Mouse (Mus musculus) liver, adult (tissue): ENCODE data around the gene Ppp2r5b.

ENCODE experiments used
- GATA4 ChIP-seq: IDR thresholded peaks from 2 replicates; pipeline ENCODE4 v1.6.1; 2014; ENCODE audit warnings: mild to moderate bottlenecking, low read length; ENCODE audit not compliant: insufficient replicate concordance

The Ppp2r5b gene

DNA sequence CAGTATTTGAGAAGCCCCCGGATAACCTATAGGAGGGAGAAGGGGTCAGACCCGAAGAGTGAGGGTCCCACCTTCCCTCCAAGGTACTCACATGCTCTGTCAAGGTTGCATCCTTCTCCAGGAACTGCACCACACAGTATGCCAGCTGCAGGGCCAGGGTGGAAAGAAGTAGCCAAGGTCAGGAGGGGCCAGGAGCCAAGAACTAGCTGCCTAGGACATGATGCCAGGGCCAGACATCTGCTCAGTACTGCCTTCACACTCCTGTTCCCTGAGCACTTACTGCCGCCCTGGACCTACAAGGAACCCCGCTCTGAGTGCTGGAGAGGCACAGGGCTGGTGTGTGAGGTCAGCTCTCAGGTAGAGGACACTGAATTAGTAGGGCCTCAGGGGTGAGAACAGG is 5.3 kb downstream of the Ppp2r5b start:
- TF ChIP-seq GATA4 = no peak

DNA sequence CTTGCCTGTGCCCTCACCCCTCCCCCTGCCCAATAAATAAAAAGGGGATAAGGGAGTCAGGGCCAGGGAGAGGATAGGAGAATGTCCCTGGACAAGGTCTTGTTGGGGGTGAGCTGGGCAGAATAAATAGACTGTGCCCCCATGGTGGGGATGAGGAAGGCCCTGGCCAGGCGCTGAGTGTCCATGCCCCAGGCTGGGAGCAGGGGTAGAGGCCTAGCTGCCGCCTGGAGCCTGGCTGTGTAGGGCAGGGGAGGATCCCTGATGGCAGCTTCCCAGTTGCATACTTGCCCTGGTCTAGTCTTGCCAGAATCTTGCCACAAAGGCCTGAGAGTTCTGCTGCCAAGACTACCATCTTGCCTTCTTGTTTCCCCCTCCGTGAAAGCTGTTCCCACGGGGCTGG is 7.8 kb downstream of the Ppp2r5b start:
- TF ChIP-seq GATA4 = no peak

DNA sequence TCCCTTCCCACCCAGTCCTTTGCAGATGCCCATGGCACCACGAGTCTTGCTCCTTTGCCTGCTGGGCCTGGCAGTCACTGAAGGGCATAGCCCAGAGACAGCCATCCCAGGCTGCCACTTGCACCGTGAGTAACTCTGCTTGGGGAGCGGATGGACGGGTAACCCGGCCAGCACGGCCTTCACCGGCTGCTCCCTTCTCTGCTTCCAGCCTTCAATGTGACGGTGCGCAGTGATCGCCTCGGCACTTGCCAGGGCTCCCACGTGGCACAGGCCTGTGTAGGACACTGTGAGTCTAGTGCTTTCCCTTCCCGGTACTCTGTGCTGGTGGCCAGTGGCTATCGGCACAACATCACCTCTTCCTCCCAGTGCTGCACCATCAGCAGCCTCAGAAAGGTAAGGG is 8.9 kb downstream of the Ppp2r5b start:
- TF ChIP-seq GATA4 = no peak

DNA sequence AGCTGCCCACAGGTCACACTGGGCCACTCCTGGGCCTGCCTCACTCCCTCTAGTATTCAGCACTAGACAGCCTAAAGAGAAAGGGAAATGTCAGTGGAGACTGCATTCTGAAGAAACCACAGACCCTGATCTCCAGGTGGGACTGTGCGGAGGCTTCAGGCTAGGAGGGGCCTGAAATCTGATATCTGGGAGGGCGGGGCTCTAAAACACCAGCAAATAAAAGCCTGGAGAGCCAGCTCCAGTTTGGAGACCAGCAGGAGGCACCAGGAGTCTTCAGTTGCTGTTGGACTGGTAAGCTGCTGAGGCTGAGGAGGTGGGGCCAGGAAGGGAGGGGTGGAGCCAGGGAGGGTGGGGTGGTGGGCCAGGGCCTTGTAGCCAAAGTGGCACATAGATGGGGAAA is 9.5 kb downstream of the Ppp2r5b start, which contains the start of gene Gpha2:
Gene Gpha2, plus strand, starts transcription at position 246 of the 400 bp plus-strand sequence.
- TF ChIP-seq GATA4 = no peak

DNA sequence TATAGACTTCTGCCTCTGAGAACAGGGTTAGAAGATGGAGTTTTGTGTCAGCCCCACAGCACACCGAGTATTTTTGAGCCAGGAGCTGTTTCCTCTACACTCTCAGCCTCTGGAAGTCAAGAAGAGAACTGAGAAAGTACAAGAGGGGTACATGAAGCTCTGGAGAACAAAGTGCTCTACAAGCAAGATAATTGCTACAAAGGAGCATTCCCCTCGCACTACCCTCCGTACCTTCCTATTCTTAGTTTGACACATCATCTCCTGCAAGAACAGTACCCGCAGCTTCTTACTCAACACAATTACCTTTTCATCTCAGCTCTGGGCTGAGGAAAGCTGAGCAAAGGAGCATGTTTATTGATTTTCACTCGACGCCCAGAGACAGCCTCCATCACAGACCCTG is 17.1 kb downstream of the Ppp2r5b start:
- no peak for TF ChIP-seq GATA4

DNA sequence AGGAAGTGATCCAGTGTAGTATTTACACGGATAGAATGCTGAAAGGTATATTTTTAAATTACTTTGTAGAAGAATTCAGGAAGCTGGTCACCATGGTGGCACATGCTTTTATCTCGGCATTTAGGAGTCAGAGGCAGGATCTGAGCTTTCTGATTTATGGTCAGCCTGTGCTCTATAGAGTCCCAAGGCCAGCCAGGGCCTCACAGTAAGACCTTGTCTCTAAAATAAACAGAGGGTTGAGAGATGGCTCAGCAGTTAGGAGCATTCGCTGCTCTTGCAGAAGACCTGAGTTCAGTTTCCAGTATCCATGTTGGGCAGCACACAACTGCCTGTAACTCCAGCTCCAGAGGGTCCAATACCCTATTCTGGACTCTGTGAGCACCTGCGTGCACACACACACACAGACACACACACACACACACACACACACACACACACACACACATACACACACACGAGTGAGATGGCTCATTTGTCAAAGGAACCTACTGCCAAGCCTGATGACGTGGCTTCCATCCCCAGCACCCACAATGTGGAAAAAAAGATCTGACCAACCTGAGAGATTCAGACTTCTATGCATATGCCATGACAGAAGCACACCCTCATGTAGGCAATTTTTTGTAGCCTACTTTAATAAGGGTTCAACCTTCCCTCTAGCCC is 19.5 kb downstream of the Ppp2r5b start:
- TF ChIP-seq GATA4 = no peak

DNA sequence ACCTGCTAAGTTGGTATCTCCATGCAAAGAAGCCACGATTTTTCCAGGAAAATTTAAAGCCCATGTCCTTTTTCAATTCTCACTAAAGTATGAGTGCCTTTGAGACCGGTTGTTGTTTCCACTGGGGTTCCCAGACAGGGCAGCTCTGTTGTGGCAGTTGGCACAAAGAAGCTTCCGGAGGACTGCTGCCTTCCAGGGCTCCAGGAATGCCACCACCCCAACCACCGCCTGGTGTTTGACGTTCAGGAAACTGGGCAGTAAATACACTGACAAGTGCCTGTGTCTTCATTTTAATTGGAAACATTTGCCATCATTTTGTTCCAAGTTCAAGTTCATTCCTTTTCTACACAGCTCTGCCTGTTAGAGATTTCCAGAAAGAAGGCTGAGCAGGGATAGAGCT is 29.0 kb downstream of the Ppp2r5b start:
- TF ChIP-seq GATA4 = no peak

DNA sequence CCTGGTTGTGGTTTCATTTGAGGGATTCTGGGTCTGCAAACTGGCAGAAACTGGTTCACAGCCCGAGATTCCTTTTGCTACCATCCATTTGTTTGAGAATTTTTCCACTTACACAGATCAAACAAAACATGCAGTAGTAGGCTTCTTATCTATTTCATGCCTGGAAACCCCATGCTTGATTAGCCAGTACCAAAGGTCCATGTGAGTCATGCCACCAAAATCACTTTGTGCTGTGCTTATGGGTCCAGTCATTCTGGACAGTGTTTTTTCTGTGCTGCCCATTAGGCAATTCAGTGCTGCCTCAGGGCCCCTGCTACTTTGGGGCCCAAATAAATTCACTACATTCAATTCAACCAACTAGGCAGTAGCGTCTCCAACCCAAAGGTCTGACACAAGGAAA is 31.4 kb downstream of the Ppp2r5b start:
- TF ChIP-seq GATA4 = no peak

DNA sequence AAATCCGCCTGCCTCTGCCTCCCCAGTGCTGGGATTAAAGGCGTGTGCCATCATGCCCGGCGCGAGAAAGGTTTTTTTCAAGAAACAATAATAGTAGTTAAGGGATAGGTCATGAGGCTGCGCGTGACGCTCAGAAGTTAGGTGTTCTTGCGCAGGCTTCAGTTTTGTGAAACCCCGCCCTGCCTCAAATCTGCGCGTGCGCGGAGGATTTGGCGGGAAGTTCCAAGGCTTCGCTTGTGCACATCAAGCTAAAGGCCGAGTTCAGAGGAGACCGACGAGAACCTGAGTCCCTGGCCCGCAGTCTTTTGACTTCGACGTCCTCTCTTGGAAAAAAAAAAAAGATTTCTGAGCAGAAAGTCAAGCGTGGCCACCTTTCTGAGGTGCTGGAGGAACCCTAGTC is 51.5 kb downstream of the Ppp2r5b start, which contains the start of gene Majin:
Gene Majin, plus strand, starts transcription at position 258 of the 400 bp plus-strand sequence.
- TF ChIP-seq GATA4 = no peak

DNA sequence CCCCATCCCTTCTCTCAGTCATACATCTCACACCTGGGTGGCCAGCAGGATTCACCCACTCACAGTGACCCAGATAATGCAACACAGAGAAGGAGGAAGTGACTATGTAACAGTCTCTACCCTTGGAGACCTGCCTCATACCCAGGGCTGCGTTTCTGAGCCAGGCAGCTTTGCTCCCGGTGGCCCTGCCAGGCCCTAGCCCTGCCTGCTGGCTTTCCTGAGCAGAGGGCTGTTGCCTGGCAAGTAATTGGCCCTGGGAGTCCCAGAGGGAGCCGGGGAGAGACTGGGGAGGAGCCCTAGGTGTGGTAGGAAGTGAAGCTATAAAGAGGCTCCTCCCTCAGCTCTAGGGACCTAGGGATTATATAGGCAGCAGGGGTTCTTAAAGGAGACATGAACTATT is 53.1 kb downstream of the Ppp2r5b start:
- no peak for TF ChIP-seq GATA4

DNA sequence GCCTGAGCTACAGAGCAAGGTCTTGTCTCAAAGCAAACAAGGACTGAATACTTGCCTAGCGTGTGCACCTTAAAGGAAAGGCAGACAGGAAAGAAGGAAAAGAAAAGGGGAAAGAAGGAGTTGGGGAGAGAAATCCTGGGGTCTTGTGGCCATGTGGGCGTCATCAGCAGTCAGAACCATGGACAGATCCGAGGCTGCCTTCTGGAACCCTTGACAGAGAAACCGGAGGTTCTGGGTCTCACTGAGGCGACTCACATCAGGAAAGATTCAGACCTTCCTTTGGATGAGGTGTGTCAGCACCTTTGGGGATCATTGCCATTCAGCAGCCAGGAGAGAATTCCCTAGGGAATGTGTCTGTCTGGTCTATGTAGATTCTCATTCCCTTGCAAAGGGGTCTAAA is 54.0 kb downstream of the Ppp2r5b start:
- TF ChIP-seq GATA4 = no peak

DNA sequence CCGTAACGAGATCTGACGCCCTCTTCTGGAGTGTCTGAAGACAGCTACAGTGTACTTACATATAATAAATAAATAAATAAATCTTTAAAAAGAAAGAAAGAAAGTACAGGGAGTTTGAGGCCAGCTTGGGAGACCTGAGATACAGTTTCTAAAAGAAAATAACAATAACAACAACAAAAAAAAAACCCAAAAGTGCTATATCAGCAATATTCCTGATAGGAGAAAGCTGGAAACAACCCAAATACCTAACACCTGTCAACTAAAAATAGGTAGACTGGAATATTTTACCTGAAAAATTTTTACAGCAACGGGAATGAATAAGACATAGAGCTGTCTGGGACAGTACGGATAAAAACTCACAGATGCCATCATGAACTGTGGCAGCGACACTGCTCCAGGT is 56.9 kb downstream of the Ppp2r5b start:
- TF ChIP-seq GATA4 = no peak
